Mouse (Mus musculus): Measurements from ENCODE around the gene Epha3. TPM values are rescaled to one million over a fixed set of nuclear protein-coding genes. Genes with fewer than 3 reads are reported as not detected.
A peak's percentile ranks its signal among the peaks of the same experiment; 100 is the strongest.

Epha3 gene
- polyA plus RNA-seq, 1 experiment, result 1.0 TPM

DNA sequence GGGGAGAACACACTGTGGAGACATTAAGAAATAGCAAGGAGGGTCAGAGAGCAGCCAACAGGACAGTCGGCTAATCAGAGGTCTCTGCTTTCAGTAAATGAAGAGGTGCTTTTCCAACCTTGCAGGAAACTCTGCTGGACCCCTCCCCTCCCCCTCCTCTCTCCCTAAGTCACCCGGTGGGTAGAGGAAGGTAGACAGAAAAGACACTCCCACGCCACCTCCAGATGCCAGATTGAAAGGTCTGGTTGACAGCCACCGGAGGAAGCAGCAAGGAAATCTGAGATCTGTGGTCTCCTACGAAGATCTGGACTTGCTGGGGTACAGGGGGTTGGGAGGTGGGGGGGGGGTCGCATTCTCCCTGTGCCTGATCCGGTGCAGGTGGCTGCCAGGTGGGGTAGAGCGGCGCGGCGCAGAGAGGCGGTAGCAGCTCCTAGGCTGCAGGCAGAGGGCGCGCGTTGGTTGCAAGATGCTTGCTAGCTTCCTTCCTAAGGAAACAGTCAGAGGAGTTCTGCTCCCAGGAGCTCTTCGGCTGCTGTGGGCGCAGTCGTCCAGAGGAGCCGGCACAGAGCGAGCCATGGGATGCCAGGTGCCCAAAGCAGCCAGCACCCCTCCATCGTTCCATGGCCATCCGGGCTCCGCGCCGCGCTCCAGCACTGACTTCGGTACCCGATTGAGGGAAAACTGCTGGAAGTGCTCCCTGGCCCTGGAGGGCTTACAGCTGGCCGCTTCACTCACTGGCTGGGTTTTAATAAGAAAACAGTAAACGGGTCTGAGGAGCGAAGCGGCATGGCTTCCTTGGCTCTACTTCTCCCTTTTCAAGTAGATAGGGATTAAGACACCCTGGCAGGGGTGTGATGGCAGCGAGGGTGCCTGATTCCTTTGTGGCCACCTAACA, 7.1 kb downstream of the Epha3 start:
- H3K4me3 ChIP-seq (ENCODE audit: control insufficient read depth, low read depth, low read length), result peak overlapping the region; percentile 58
- no peaks in the 10 kb centered on the region for H3K27me3 ChIP-seq (ENCODE audit: control insufficient read depth, insufficient read depth, low read length)
- H3K36me3 ChIP-seq (ENCODE audit: control insufficient read depth, insufficient read depth, low read length), result no peaks in the 10 kb centered on the region
- no peak overlapping the region for H3K27ac ChIP-seq (ENCODE audit: control insufficient read depth, insufficient read depth, low read depth, low read length)
- TF ChIP-seq POLR2A (IDR thresholded peaks at IDR 0.05; ENCODE audit: control insufficient read depth, low read depth, low read length) (no peak), CTCF (IDR thresholded peaks at IDR 0.05; ENCODE audit: control insufficient read depth, insufficient read depth, insufficient replicate concordance, low read depth, low read length) (peak; percentile 25; the same call in 1 of the 2 replicates)
- H3K4me1 ChIP-seq (ENCODE audit: control insufficient read depth, insufficient read depth, low read length), result no peaks in the 10 kb centered on the region

DNA sequence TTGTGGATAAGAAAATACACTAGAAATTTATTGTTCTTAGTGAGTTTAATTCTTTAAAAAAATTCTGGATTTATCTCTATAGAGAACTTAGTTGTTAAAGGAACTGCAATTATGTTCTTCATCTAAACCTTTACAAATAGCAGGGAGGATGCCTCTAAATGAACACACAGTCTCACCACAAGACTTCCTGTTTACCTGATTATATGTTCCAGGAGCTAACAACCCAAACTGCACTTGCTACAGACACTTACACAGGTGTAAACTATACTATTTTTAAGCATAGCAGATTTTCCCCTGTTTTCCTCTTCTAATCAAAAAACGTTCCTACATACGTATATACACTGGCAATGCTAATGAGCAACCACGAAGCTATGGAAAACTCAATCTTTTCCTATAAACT, 13.7 kb downstream of the Epha3 start:
- H3K4me3 ChIP-seq (ENCODE audit: control insufficient read depth, low read depth, low read length), result no peak overlapping the region
- TF ChIP-seq CTCF (IDR thresholded peaks at IDR 0.05; ENCODE audit: control insufficient read depth, insufficient read depth, insufficient replicate concordance, low read depth, low read length) (no peak), POLR2A (IDR thresholded peaks at IDR 0.05; ENCODE audit: control insufficient read depth, low read depth, low read length) (no peak)

DNA sequence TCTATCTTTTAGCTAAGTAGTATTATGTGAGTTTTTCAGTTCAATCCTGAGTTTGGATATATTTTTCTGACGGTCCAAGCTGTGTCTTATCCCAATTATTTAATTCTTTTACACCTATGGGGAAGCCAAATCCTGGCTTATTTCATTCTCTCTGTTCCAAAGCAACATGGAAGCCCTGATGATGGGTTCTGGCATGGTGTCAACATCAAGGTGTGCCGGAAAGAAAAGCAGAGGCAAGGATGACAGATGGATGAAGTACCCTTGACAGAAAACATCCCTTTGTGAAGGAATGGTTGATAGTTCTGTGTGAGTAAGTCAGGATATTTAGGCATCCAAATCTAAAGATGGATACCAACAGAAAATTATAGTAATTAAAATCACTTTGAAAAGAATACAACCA, 21.1 kb downstream of the Epha3 start:
- Histone ChIP-seq H3K27ac (ENCODE audit: control insufficient read depth, insufficient read depth, low read depth, low read length) (no peak overlapping the region), H3K4me3 (ENCODE audit: control insufficient read depth, low read depth, low read length) (no peak overlapping the region), H3K27me3 (ENCODE audit: control insufficient read depth, insufficient read depth, low read length) (no peaks in the 10 kb centered on the region), H3K4me1 (ENCODE audit: control insufficient read depth, insufficient read depth, low read length) (no peaks in the 10 kb centered on the region), H3K36me3 (ENCODE audit: control insufficient read depth, insufficient read depth, low read length) (no peaks in the 10 kb centered on the region)
- no peak for TF ChIP-seq CTCF (IDR thresholded peaks at IDR 0.05; ENCODE audit: control insufficient read depth, insufficient read depth, insufficient replicate concordance, low read depth, low read length)
- TF ChIP-seq POLR2A (IDR thresholded peaks at IDR 0.05; ENCODE audit: control insufficient read depth, low read depth, low read length), result no peak

More for the DNA sequence above, 13.7 kb downstream of the Epha3 start:
- no peak overlapping the region for H3K27ac ChIP-seq (ENCODE audit: control insufficient read depth, insufficient read depth, low read depth, low read length)
- H3K27me3 ChIP-seq (ENCODE audit: control insufficient read depth, insufficient read depth, low read length), result no peaks in the 10 kb centered on the region
- H3K4me1 ChIP-seq (ENCODE audit: control insufficient read depth, insufficient read depth, low read length), result no peaks in the 10 kb centered on the region
- no peaks in the 10 kb centered on the region for H3K36me3 ChIP-seq (ENCODE audit: control insufficient read depth, insufficient read depth, low read length)

DNA sequence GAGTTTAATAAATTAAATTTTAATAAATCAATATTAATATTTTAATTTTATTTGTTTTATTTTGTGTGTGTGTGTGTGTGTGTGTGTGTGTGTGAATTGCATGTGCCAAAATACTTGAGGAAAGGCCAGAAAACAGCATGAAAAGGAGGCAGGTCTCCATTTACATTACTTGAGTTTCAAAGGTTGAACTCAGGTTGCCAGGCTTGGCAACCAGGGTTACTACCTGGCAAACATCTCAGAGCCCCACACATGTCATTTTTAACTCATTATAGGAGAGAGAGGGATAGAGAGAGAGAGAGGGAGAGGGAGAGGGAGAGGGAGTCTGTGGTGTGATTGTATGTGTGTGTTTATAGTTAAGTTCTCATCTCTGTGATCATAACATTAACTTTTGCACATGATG, 26.5 kb downstream of the Epha3 start:
- no peak overlapping the region for H3K4me3 ChIP-seq (ENCODE audit: control insufficient read depth, low read depth, low read length)
- H3K27me3 ChIP-seq (ENCODE audit: control insufficient read depth, insufficient read depth, low read length), result no peaks in the 10 kb centered on the region
- no peak overlapping the region for H3K27ac ChIP-seq (ENCODE audit: control insufficient read depth, insufficient read depth, low read depth, low read length)
- no peaks in the 10 kb centered on the region for H3K36me3 ChIP-seq (ENCODE audit: control insufficient read depth, insufficient read depth, low read length)
- no peaks in the 10 kb centered on the region for H3K4me1 ChIP-seq (ENCODE audit: control insufficient read depth, insufficient read depth, low read length)
- TF ChIP-seq CTCF (IDR thresholded peaks at IDR 0.05; ENCODE audit: control insufficient read depth, insufficient read depth, insufficient replicate concordance, low read depth, low read length) (no peak), POLR2A (IDR thresholded peaks at IDR 0.05; ENCODE audit: control insufficient read depth, low read depth, low read length) (no peak)

DNA sequence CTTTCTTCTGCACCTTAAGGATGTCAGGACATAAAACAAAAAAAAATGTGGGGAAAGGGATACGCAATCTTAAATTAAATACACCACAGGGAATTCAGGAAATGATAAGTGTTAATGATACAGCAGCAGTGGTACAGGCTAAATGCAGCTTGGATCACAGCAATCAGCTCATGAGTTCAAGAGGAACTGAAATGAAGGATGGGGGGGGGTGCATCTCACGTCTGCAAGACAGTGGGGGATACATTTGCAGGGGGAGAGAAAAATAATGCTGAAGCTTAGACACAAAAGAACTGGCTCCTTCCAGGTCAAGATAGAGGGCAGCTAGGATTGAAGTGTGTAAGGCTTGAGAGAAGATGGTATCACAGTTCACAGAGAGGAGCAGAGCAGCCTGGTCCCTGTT, 42.8 kb downstream of the Epha3 start:
- Histone ChIP-seq H3K27ac (ENCODE audit: control insufficient read depth, insufficient read depth, low read depth, low read length) (no peak overlapping the region), H3K27me3 (ENCODE audit: control insufficient read depth, insufficient read depth, low read length) (no peaks in the 10 kb centered on the region), H3K36me3 (ENCODE audit: control insufficient read depth, insufficient read depth, low read length) (no peaks in the 10 kb centered on the region), H3K4me1 (ENCODE audit: control insufficient read depth, insufficient read depth, low read length) (no peaks in the 10 kb centered on the region), H3K4me3 (ENCODE audit: control insufficient read depth, low read depth, low read length) (no peak overlapping the region)
- TF ChIP-seq POLR2A (IDR thresholded peaks at IDR 0.05; ENCODE audit: control insufficient read depth, low read depth, low read length), result no peak
- TF ChIP-seq CTCF (IDR thresholded peaks at IDR 0.05; ENCODE audit: control insufficient read depth, insufficient read depth, insufficient replicate concordance, low read depth, low read length), result no peak

DNA sequence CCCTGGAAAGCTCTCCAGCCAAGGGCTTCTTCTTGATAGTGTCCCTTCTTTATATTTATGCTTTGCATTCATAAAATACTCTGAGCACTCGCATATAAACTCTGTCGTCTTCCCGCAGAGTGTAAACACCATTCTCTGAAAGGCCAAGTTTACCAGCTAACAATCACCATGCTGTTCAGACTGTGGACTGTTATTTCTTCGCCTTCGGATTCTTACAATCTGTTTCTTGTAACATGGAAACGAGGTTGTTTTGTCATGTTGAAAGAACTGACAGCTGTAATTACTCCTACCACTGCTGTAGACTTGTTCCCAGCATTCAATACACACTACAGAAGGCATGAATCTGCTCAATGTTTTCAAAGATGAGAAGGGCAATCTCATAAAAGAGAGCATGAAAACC, 46.4 kb downstream of the Epha3 start:
- H3K4me3 ChIP-seq (ENCODE audit: control insufficient read depth, low read depth, low read length), result no peak overlapping the region
- no peak overlapping the region for H3K27ac ChIP-seq (ENCODE audit: control insufficient read depth, insufficient read depth, low read depth, low read length)
- TF ChIP-seq CTCF (IDR thresholded peaks at IDR 0.05; ENCODE audit: control insufficient read depth, insufficient read depth, insufficient replicate concordance, low read depth, low read length), result no peak
- TF ChIP-seq POLR2A (IDR thresholded peaks at IDR 0.05; ENCODE audit: control insufficient read depth, low read depth, low read length), result no peak
- H3K4me1 ChIP-seq (ENCODE audit: control insufficient read depth, insufficient read depth, low read length), result no peaks in the 10 kb centered on the region
- H3K27me3 ChIP-seq (ENCODE audit: control insufficient read depth, insufficient read depth, low read length), result no peaks in the 10 kb centered on the region
- H3K36me3 ChIP-seq (ENCODE audit: control insufficient read depth, insufficient read depth, low read length), result no peaks in the 10 kb centered on the region

DNA sequence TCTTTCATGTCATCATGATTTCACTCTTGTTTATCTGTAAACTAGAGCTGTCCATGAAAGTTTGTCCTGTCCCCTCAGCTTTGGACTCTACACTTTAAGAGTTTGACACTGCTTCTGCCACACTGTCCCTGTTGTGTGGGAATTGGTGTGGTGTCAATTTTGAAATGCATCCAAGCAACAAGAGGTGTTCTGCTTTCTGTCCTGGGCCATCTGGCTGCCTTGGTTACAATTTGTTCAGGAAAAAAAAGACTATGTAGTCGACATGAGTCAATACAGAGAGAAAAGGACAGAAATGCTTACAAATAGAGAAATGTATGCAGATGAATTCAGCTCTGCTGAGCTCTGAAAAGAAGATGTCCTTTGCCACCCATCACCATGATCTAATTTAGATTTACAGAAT, 47.3 kb downstream of the Epha3 start:
- no peak for TF ChIP-seq POLR2A (IDR thresholded peaks at IDR 0.05; ENCODE audit: control insufficient read depth, low read depth, low read length)
- Histone ChIP-seq H3K4me1 (ENCODE audit: control insufficient read depth, insufficient read depth, low read length) (no peaks in the 10 kb centered on the region), H3K4me3 (ENCODE audit: control insufficient read depth, low read depth, low read length) (no peak overlapping the region), H3K36me3 (ENCODE audit: control insufficient read depth, insufficient read depth, low read length) (no peaks in the 10 kb centered on the region), H3K27me3 (ENCODE audit: control insufficient read depth, insufficient read depth, low read length) (no peaks in the 10 kb centered on the region), H3K27ac (ENCODE audit: control insufficient read depth, insufficient read depth, low read depth, low read length) (no peak overlapping the region)

Measured in testis, adult 2 months (tissue).